Mouse (Mus musculus): ENCODE results near the gene Ugt1a6a.

DNA sequence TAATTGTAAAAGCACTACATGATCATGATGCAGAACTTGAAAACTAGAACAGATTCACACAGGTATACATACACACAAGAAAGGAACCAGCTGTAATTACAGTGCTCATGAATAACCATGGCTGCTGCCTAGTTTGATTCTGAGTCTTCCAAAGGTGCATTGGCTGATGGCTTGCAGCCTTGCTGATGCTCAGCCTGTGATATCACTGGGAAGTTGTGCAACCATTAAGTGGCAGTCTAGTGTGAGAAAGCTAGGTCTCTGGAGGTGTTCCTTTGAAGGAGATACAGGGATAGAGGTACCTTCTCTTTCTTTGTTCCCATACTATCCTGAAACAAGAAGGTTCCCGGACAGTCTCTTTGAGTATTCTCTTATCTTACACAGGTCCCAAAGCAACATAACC, 84.4 kb downstream of the Ugt1a6a start:
- TF ChIP-seq CTCF (IDR thresholded peaks at IDR 0.05; ENCODE audit: borderline replicate concordance, insufficient read depth, low read length) = no peak
- TF ChIP-seq POLR2A (IDR thresholded peaks at IDR 0.05; ENCODE audit: low read depth, low read length) = no peak
